Mouse (Mus musculus): ENCODE measurements at regions not wholly inside any gene's neighbourhood (a gene's known extent, or its start where the extent isn't known, plus 50 kb on each side); places are given as distances from the start of the nearest gene placed in this dataset.
A peak's percentile ranks its signal among the peaks of the same experiment; 100 is the strongest.

DNA sequence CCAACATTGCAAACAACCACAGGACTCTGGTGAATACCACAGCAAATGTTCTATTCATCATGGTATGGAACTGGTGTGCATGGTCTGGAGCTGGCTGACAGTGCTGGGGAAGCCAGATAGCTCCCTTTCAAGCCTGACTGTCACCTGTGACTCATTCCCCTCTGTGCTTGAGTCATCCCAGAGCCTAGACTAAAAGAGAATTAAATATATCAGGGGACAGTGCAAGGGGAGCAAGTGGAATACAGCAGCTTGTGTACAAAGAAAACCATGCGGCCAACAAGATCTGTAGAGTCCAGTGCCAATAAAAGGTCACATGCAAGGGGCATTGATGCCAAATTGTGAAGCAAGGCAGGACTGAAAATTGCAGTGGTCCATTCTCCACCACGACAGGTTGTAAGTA lies 117.7 kb downstream of the Pah start:
- DNase-seq (ENCODE audit: low spot score in 2 of 2) = no peak

DNA sequence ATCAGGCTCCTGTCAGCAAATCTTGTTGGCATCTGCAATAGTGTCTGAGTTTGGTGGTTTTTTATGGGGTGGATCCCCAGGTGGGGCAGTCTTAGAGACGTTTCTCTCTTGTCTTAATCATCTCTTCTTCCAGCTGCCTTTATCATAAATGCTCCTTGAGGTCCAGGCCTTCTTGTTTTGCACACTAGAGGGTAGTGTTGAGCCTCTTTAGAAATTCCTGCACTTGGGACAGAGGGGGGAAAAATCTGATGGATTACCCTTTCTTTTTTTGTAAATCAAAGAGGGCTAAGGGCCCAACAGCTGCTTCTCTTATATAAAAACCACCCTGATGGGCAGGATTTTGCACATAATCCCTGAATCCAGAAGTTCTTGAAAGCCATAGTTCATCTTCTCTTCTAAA lies 127.5 kb downstream of the Pah start:
- no peak for DNase-seq (ENCODE audit: low spot score in 2 of 2)

DNA sequence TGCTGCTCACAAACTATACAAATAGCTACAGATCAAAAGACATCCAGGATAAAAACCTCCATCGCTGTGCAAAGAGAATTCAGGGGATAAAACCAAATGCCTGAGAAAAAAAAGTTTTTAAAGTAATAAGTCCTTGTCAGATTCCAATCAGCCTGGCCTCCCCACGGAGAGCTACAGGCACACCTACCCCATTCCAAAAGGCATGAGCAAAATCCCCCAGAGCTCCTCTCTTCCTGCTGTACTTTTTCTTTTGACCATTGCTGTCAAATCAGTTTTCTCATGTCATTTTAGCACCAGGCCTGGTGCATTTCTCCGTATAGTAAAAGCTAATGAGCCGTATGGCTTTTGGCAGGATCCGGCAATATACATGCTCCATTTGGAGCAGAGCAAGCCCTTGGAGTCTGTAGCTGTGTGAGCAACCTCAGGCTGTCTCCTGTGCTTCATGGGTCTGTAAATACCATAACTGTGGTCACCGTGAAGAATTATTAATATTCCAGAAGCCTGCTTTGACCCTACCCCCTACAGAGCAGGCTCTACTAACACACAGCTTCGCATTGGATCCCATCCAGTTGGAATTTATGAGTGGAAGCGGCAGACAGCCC lies 130.6 kb downstream of the Pah start:
- no peak for DNase-seq (ENCODE audit: low spot score in 2 of 2)

DNA sequence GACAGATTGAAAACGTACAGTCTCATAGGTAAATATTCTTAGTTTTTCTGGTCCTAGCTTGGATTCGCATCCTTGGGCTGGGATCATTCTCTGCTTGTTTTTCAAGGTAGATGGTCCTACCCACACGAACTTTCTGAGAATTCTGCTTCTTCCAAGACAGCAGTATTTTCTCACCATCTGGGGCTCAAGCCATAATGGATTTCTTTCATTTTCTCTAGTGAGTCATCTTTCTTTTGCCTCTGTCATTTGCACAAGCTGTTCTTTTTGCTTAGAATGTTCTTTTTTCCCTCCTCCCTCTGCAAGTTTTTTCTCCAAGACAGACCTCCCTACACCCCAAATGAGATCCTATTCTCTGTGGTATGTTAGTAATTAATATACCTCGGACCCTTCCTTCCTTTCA lies 132.5 kb downstream of the Pah start:
- no peak for DNase-seq (ENCODE audit: low spot score in 2 of 2)

DNA sequence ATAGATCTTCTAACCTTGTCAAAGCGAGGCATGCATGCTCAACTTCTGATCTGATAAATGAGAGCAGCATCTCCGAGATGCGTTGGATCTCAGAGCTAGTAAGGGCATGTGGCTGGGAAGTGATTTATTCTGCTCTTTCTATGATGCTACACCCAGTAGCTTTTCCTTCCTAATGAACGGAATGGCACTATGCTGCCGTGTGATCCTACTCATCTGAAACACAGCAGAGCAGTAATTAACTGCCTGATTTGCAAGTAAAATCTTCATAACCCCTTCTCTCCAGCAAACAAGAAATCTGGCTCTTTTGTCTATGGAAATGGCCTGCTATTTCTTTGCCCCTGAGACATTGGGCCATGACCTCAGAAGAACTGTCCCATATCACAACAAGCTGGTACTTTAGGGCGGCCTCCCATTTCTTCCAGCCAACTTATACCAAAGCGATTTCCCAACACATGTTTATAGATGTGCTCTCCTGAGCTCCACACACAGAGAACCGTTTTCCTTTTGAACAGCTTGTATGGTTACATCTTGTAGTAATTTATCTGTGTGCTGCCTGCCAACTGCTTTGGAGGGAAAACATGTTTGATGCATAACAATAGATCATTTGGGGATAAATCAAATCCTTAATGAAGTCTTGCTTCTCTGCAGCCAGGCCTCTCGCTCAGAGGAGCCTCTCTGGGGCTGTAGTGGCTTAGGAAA lies 144.6 kb downstream of the Pah start:
- DNase-seq (ENCODE audit: low spot score in 2 of 2) = no peak

DNA sequence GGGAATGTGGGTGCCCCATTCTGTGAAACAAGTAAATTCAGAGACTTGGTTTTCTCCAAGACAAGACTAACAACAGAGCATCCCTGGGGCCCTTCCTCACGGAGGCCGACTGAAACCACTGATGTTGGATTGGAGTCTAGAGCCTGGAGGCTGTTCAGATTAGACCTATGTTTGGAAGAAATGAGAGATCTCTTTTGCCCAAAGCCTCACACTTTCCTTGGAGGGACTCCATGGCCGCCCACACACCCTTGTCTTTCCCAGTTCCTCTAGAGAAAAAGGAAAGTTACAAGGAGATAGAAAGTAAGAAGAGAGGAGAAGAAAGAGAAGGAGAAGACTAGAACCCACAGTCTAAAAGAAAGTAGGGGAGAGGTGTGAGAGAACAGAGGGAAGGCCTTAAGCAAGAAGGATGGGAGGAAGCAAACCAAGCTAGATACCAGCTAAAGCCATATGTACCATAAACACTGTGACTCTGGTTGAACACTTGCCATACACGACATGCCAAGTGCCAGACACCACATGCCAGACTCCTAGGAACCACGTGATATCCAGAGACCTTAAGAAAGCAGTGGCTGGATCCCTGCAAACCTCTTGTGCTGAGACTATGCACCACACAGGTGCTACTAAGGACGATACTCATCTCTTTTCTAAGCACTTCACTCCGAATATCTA lies 145.3 kb downstream of the Pah start:
- DNase-seq (ENCODE audit: low spot score in 2 of 2) = no peak

DNA sequence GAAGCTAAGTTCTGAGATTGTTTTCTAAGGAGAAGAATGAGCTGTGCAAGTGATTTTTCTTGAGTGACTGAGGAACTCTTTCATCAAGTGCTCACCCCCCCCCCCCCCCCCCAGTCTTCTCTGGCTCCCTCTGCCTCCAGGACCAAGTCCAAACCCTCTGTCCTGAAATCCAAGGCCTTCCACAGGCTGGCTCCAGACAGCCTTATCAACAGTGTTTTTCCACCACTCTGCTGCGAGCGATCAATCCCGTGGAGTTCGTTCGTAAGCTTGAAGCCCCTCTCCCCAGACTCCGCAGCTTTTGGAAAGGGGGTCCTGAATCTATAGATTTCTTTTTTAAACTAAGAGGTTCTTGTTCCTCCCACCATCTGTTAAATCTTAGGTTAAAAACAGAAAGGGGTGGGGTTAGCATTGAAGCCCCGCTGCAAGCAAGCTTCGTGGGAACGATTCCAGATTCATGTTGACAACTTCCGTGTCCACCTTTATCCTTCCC lies 146.1 kb downstream of the Pah start:
- DNase-seq (ENCODE audit: low spot score in 2 of 2) = no peak

DNA sequence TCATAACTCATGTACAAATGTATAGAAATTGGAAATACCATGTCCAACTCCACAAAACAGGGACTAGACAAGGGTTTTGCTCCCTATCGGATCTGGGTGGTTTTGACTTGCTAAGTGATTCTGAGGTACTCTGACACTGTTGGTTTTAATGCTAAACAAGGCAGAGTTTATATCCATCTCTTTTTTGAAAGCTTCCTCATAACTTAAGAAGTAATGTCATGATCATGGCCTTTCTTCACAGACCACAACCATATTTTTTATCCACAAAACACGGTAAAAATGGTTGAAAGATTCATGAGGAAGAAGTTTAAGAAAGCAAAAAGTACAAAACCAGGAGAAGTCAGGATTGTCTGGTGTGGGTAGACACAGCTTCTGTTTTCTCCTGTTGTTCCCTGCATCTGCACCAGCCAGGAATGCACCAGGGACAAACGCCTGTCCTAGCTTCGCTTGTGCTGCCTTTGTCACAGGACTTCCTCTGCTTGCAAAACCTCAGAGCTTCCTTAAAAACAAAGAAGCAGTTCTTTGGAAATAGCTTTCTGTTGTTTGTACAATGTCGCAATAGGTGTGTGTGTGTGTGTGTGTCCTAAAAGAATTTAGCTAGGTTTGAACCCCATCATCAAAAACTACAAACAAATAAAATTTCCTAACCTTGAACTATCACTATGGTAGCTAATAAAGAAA lies 153.3 kb downstream of the Pah start:
- DNase-seq (ENCODE audit: low spot score in 2 of 2) = peak in 1 of 2 experiments; percentile 8

DNA sequence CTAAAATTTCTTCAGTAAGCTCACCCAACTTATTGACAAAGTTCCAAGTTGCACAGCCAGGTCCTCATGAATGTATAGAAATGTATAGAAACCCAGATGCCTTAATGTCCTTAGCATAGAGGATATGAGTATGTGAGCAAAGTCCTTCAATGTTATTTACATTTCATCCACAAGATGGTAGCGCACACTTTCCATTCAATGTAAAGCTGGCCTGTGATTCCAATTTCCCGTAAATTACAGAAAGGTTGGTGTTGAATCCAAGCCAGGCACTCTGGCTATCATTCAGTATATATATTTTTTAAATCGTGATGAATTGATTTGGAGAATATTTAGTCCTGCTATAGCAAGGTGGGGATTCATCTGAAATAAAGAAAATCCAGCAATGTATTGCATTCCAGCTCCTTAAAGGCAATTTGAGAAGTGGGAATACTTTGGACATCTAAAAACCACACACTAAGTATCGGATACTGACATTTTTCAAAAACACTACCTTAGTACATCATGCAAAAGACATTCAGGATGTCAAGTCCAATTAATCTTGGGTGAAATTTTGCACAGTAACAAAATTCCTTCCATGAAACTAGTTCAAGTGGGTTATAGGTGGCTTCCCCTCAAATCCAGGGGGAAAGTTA lies 154.6 kb downstream of the Pah start:
- no peak for DNase-seq (ENCODE audit: low spot score in 2 of 2)

DNA sequence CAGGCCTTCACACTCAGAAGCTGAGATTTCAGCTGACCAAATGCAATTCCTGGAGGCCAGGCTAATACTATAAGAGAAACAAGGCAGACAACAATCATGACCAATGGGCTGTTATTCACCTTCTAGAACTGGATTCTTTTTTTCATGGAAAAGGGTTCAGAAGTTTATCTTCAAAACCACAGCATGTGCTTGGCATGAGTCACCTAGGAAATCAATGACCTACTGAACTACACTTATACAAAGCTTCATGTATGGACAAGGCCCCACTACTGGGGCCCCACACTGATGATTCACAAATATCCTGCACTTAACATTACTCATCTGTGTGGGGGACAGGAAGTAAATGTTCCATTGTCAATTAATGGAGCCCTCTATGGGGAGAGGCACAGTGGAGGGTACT lies 157.4 kb downstream of the Pah start:
- DNase-seq (ENCODE audit: low spot score in 2 of 2) = no peak

DNA sequence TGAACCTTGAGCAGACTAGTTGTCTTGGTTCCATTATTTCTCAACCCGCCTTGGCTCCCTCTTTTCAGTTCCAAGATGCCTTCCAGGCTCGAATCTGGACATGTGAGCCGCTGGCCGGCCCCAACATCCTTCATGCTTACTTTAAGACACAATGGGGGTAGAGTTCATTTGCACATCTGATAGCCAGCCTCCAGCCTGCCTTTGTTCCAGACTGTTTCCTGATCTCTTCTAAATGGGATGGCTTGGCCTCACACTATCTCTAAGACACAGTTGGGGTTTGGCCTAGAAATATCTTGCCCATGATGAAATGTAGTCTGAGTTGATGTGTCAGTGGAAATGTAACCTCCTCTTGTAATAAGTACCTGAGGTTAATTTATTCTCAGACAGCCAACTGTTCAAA lies 164.7 kb downstream of the Pah start:
- DNase-seq (ENCODE audit: low spot score in 2 of 2) = no peak

DNA sequence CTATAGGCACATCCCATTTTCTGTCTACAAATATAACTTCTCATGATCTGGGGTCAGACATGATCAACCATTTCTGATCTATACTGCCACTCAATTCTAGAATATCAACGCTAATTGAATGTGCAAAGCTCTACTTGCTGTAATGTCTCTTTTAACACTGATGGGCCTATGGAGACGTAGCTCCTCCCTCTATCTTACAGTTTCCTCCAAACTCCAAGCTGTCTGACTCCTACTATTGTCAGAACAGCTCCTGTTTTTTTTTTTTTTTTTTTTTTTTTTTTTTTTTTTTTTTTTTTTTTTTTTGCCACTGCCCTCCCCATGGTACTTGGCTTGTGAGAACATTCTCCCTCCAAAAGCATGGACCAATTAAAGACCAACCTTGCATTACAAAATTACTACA lies 165.2 kb downstream of the Pah start:
- no peak for DNase-seq (ENCODE audit: low spot score in 2 of 2)

DNA sequence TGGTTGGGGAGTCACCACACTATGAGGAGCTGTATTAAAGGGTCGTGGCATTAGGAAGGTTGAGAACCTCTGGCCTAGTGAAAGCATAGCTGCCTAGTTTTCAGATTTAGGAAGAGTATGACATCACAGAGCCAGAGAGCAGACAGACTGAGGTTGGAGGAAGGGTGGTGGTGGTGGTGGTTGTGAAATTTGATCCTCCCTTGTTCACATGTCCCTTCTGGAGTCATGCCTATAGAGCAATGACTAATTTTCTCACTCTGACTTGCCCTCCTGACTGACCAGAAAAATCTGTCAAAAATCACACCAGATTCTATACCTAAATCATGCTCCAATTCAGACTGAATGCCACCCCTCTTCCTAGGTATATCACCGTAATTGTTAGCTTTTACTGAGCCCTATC lies 166.2 kb downstream of the Pah start:
- DNase-seq (ENCODE audit: low spot score in 2 of 2) = no peak

DNA sequence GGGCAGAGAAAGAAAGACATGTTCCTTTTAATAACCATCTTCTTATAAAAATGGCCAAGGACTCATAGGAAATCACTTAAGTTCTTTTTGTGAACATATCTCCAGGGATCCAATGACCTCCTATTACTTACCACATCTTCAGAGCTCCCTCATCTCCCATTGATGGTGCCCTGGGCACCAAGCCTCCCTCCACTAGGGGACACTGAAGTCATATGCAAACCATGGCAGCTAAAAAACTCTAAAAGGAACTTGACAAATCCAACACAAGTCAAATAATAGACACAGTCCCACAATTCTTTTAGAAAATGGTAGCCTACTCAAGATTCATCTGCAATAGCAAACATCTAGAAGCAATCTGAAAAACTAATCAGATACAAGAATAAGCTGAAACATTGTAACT lies 167.2 kb upstream of the Igf1 start:
- no peak for DNase-seq (ENCODE audit: low spot score in 2 of 2)

DNA sequence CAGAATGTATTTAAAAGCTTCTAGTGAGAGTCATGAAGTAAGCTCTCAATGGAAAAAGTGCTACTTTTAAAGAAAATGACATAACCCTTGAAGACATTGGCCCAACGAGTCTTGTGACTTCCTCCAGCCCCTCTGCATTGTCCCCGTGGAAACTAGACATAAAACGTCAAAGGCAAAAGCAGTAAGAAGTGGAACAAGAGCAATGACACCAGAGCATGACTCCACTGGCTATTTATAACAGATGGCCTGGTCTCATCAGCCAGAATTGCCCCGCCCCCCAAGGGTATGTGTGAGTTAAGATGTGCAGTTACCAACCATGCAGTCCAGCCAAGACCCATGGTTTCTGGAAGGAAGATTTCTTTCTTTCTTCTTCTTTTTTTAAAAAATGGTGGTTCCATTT lies 161.6 kb upstream of the Igf1 start:
- DNase-seq (ENCODE audit: low spot score in 2 of 2) = no peak

DNA sequence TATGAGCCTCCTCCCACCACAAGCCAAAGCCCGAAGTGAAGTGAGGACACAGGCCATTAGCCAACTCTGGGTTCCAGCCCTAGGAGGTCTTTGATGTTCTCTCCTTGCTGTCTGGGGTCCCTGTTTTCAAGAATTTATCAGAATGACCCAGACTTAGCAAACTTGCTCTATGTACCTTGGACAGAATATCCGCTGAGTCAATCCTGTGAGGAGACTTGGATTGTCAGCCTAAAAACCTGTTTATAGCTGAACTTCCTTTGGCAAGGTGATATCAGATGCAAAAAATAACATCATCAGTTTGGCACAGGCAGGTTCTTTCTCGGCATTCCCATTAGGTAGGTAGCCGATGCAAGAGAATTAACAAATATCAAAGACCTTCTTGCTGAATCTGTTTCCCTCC lies 146.9 kb upstream of the Igf1 start:
- DNase-seq (ENCODE audit: low spot score in 2 of 2) = no peak

DNA sequence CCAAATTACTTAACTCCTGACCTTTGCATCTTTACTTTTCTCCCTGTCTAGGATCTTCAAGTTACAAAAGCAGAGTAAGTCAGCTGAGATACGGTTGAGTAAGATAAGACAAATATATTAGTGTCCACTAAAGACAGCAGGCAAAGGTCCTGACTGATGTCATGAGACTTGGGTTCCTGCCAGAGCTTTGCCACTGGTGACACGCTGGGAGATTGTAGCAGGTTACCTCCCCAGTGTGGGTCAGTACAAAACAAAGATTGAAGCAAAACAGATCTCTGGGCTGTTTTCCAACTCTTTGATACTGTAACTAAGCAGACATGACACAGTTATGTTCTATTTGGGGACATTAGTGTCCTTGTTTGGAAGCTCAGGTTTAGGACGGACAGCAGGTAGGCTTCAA lies 146.3 kb upstream of the Igf1 start:
- no peak for DNase-seq (ENCODE audit: low spot score in 2 of 2)

DNA sequence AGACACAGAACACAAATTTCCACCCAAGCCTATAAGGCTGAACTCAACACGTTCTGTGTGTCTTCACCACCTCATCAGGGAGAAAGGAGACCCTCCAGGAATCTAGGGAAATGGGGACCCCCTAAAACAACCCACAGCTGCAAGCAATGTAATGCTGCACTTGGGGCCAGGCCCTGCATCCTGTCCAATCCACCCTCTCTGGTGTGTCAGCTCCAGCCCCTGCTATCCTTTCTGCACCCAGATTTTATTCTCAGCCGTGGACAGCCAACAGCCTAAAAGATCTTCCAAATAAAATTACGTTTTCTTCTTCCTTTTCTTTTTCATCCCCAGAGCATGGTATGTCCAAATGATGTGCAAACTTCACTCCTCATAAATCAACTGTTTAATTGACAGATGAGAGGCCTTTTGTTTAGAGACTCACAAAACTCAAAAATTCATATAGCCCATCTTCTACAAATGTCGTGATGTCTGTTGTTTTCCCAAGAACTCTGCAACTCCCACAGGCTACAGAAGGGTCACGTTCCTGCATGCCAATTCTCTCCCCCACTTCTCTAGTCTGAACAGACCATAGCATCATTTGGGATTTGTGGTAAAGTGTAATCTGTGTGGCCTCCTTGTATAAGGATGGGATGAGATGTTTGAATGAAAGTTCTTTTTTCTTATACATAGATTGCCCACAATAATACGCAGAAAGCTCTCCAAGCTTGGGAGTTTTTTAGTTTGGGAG lies 142.0 kb upstream of the Igf1 start:
- DNase-seq (ENCODE audit: low spot score in 2 of 2) = no peak

DNA sequence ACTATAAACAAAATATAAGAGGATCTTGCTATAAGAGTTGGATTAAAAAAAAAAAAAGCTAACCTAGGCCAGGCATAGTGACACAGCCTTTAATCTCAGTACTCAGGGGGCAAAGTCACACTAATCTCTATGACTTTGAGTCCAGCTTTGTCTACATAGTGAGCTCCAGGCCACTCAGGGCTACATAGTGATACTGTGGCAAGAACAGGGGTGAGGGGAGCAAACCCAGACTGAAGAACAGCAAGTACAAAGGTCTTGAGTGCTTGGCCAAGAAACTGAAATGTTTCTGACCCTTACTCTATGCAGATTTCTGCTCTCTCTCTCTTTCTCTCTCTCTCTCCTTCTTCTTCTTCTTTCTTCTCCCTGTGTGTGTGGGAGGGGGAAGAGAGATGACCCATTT lies 140.9 kb upstream of the Igf1 start:
- DNase-seq (ENCODE audit: low spot score in 2 of 2) = no peak

DNA sequence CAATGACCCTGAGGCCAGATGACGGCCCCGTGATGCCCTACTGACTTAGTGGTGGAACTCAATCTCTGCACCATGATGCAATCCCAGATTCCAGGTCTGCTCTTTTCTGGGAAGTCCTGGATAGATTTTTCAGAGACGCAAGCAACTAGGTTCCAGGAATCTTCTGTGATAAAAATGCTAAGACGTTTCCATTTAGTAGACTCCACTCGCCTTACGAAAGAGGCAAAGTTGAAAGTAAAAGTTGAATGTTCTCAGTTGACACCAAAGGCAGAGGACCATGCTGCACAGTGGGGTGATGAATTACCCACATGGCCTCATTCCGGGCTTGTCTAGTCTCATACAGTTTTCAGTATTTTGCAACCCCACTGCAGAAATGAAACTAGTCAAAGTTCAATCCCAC lies 139.6 kb upstream of the Igf1 start:
- peak in 1 of 2 experiments; percentile 1 for DNase-seq (ENCODE audit: low spot score in 2 of 2)

DNA sequence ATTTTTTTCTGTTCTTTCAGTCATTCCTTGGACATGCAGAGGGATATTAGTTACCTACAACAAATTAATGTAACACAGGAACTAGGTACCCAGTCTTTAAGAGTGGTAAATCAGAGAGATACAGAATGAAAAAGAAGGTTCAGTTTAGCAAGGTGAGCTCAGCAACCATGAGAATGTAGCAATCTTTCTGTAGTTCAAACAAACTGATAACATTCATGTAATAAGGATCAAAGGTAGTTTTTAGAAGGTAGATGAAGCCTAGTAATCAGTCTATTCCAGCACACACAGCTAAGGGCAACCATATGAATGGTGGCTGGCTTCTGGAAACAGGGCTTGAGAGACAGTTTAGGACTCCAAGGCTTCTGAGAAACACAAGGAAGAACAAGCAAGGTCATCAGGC lies 138.1 kb upstream of the Igf1 start:
- DNase-seq (ENCODE audit: low spot score in 2 of 2) = no peak

DNA sequence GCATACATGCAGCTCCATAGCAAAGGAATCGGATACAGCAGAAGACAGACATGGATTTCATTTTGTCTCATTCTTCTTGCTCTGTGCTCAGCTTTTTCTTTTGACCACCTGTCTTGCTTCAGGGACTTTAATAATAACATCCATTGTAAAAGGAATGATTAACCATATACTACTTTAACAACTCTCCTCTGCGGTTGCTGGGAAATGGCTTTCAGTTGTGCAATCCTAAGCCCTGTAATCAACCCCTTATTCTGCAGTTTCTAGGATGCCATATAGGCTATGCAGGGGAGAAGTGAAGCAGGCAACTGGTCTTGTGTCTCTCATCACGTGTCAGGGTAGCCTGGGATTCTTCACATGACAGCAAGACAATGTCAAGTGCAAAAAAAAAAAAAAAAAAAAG lies 135.8 kb upstream of the Igf1 start:
- DNase-seq (ENCODE audit: low spot score in 2 of 2) = no peak
